ENCODE assay signal across 7 mouse cellular contexts in genomic region chr4:63402558-63402957, GRCm38 (mm10). TPM values are rescaled to one million over a fixed set of nuclear protein-coding genes. Genes with fewer than 3 reads are reported as not detected.
A peak's percentile ranks its signal among the peaks of the same experiment; 100 is the strongest.
DNase-seq lines count a peak whose midpoint lies in the region; ATAC-seq and TF ChIP-seq lines count a peak whose summit lies in the region.

No protein-coding gene starts in this region.

- no peak for ATAC-seq in hindbrain, embryonic 11.5 days (ENCODE audit: low FRiP score)
- no peak for ATAC-seq in liver, embryonic 14.5 days (ENCODE audit: insufficient read depth)
- peak; percentile 18 for ATAC-seq in stomach, postnatal 0 days (ENCODE audit: low FRiP score, low TSS enrichment)

- WGBS in hindbrain, embryonic 11.5 days: 68% methylated on average over 6 of the region's 6 CpGs
- 46% methylated on average over 6 of the region's 6 CpGs for WGBS in liver, embryonic 14.5 days (ENCODE audit: insufficient replicate concordance)
- WGBS in stomach, postnatal 0 days: 26% methylated on average over 6 of the region's 6 CpGs

- peak overlapping the region; percentile 26 for H3K4me2 ChIP-seq in hindbrain, embryonic 11.5 days (replicated peaks; ENCODE audit: low read depth, low read length)
- peak overlapping the region; percentile 45 for H3K4me2 ChIP-seq in liver, embryonic 14.5 days (ENCODE audit: low read depth)
- H3K4me2 ChIP-seq in stomach, postnatal 0 days (replicated peaks; ENCODE audit: low read depth): peak overlapping the region; percentile 54

- TF ChIP-seq POLR2A in testis, adult 2 months (IDR thresholded peaks at IDR 0.05; ENCODE audit: control insufficient read depth, low read depth, low read length): no peak

- TF ChIP-seq EP300 in liver, embryonic 14.5 days (IDR thresholded peaks at IDR 0.05; ENCODE audit: low read depth): no peak
- TF ChIP-seq EP300 in stomach, postnatal 0 days (optimal IDR thresholded peaks at IDR 0.05): no peak

- H3K27me3 ChIP-seq in testis, adult 2 months (ENCODE audit: control insufficient read depth, insufficient read depth, low read length): no peaks in the 10 kb centered on the region
- no peaks in the 10 kb centered on the region for H3K27me3 ChIP-seq in hindbrain, embryonic 11.5 days (ENCODE audit: control insufficient read depth, insufficient read depth, low read length)
- no peaks in the 10 kb centered on the region for H3K27me3 ChIP-seq in liver, embryonic 14.5 days (ENCODE audit: control insufficient read depth, insufficient read depth, low read length)
- H3K27me3 ChIP-seq in stomach, postnatal 0 days (ENCODE audit: control insufficient read depth, insufficient read depth, low read length): no peaks in the 10 kb centered on the region

- H3K4me1 ChIP-seq in testis, adult 2 months (ENCODE audit: control insufficient read depth, insufficient read depth, low read length): no peaks in the 10 kb centered on the region; the same call in 1 of the 2 replicates
- H3K4me1 ChIP-seq in hindbrain, embryonic 11.5 days (replicated peaks; ENCODE audit: control insufficient read depth, insufficient read depth, low read length): peaks cover 20% of the 10 kb centered on the region
- H3K4me1 ChIP-seq in liver, embryonic 14.5 days (replicated peaks; ENCODE audit: control insufficient read depth in 2 of 2, insufficient read depth in 2 of 2, low read length in 1 of 2): peaks cover 22 to 54% of the 10 kb centered on the region in 2 experiments; a peak in 3 of 4 replicates
- peaks cover 15% of the 10 kb centered on the region for H3K4me1 ChIP-seq in stomach, postnatal 0 days (replicated peaks; ENCODE audit: control insufficient read depth, insufficient read depth)

- no peak for DNase-seq in testis, postnatal 14 days (ENCODE audit: low spot score)
- no peak for DNase-seq in hindbrain, embryonic 11.5 days (ENCODE audit: low spot score)
- DNase-seq in liver, embryonic 14.5 days (ENCODE audit: low read depth in 3 of 3, low spot score in 3 of 3): no peak
- no peak for DNase-seq in stomach, postnatal 0 days (ENCODE audit: low spot score)
- DNase-seq in frontal cortex, postnatal 36 days (ENCODE audit: low spot score in 2 of 2): no peak
- no peak for DNase-seq in left cerebral cortex, adult 8-10 months (ENCODE audit: low spot score in 2 of 2)

- no peaks in the 10 kb centered on the region for H3K9me3 ChIP-seq in hindbrain, embryonic 11.5 days (ENCODE audit: control insufficient read depth, low read length)
- no peaks in the 10 kb centered on the region for H3K9me3 ChIP-seq in liver, embryonic 14.5 days (ENCODE audit: control insufficient read depth, low read length)
- no peaks in the 10 kb centered on the region for H3K9me3 ChIP-seq in stomach, postnatal 0 days (ENCODE audit: control insufficient read depth, low read length)

- peak overlapping the region; percentile 61 for H3K27ac ChIP-seq in testis, adult 2 months (ENCODE audit: control insufficient read depth, insufficient read depth, low read depth, low read length)
- H3K27ac ChIP-seq in hindbrain, embryonic 11.5 days (ENCODE audit: low read depth, low read length): peak overlapping the region; percentile 71
- H3K27ac ChIP-seq in liver, embryonic 14.5 days: no peak overlapping the region
- H3K27ac ChIP-seq in stomach, postnatal 0 days (replicated peaks): peak overlapping the region; percentile 90

- H3K9ac ChIP-seq in hindbrain, embryonic 11.5 days (ENCODE audit: low read depth, low read length): peak overlapping the region; percentile 53
- H3K9ac ChIP-seq in liver, embryonic 14.5 days (replicated peaks): peak overlapping the region; percentile 31
- peak overlapping the region; percentile 59 for H3K9ac ChIP-seq in stomach, postnatal 0 days (ENCODE audit: low read length)

- peak overlapping the region; percentile 42 for H3K4me3 ChIP-seq in testis, adult 2 months (ENCODE audit: control insufficient read depth, low read depth, low read length)
- no peak overlapping the region for H3K4me3 ChIP-seq in hindbrain, embryonic 11.5 days (ENCODE audit: low read depth, low read length)
- H3K4me3 ChIP-seq in liver, embryonic 14.5 days (ENCODE audit: insufficient read depth in 1 of 2, low read depth in 2 of 2, low read length in 2 of 2): peak overlapping the region; percentile 33 to 43
- peak overlapping the region; percentile 36 for H3K4me3 ChIP-seq in stomach, postnatal 0 days (ENCODE audit: low read depth, low read length)

- no peak for TF ChIP-seq CTCF in testis, adult 2 months (IDR thresholded peaks at IDR 0.05; ENCODE audit: control insufficient read depth, insufficient read depth, insufficient replicate concordance, low read depth, low read length)
- TF ChIP-seq CTCF in liver, embryonic 14.5 days (IDR thresholded peaks at IDR 0.05; ENCODE audit: low read depth): no peak
- TF ChIP-seq CTCF in stomach, postnatal 0 days (IDR thresholded peaks at IDR 0.05; ENCODE audit: low read depth): no peak

- H3K36me3 ChIP-seq in testis, adult 2 months (ENCODE audit: control insufficient read depth, insufficient read depth, low read length): no peaks in the 10 kb centered on the region
- H3K36me3 ChIP-seq in hindbrain, embryonic 11.5 days (ENCODE audit: control insufficient read depth, insufficient read depth, low read length): no peaks in the 10 kb centered on the region
- no peaks in the 10 kb centered on the region for H3K36me3 ChIP-seq in liver, embryonic 14.5 days (replicated peaks; ENCODE audit: control insufficient read depth, insufficient read depth, low read depth)
- no peaks in the 10 kb centered on the region for H3K36me3 ChIP-seq in stomach, postnatal 0 days (ENCODE audit: control insufficient read depth, insufficient read depth, low read length)

RNA-seq across cellular contexts. Expression of gene Akna, which starts 0.6 kb away (rescaled TPM):
- polyA plus RNA-seq in testis, adult 2 months (2012; rRNA removed): 56.8 and 61.0 TPM in 2 replicates
- 5.7 and 6.1 TPM in 2 replicates for polyA plus RNA-seq in hindbrain, embryonic 11.5 days (2014; fragmentation: Nextera tagmentation; extraction: Ambion mirVana)
- polyA plus RNA-seq in liver, embryonic 14.5 days (2012; rRNA removed): 2.2 TPM in 2 replicates
- polyA plus RNA-seq in liver, embryonic 14.5 days (2014; fragmentation: Nextera tagmentation; extraction: Ambion mirVana): 2.4 and 2.8 TPM in 2 replicates
- polyA plus RNA-seq in stomach, postnatal 0 days (2015; fragmentation: Nextera tagmentation; extraction: Ambion mirVana): 2.0 and 2.2 TPM in 2 replicates
- total RNA-seq in left cerebral cortex, adult 8-10 months (2022): 1 to 10 TPM; 3.6 to 5.3 (median 4.5) TPM

RNA-seq across cellular contexts. Expression of gene Orm2, which starts 40.3 kb away (rescaled TPM):
- polyA plus RNA-seq in testis, adult 2 months (2012; rRNA removed): not detected in 2 replicates
- polyA plus RNA-seq in hindbrain, embryonic 11.5 days (2014; fragmentation: Nextera tagmentation; extraction: Ambion mirVana): not detected in 2 replicates
- polyA plus RNA-seq in liver, embryonic 14.5 days (2012; rRNA removed): not detected in 2 replicates
- not detected in 2 replicates for polyA plus RNA-seq in liver, embryonic 14.5 days (2014; fragmentation: Nextera tagmentation; extraction: Ambion mirVana)
- not detected in 2 replicates for polyA plus RNA-seq in stomach, postnatal 0 days (2015; fragmentation: Nextera tagmentation; extraction: Ambion mirVana)
- not detected for total RNA-seq in left cerebral cortex, adult 8-10 months (2022)

RNA-seq across cellular contexts. Expression of gene Orm3, which starts 46.6 kb away (rescaled TPM):
- not detected in 2 replicates for polyA plus RNA-seq in testis, adult 2 months (2012; rRNA removed)
- not detected in 2 replicates for polyA plus RNA-seq in hindbrain, embryonic 11.5 days (2014; fragmentation: Nextera tagmentation; extraction: Ambion mirVana)
- not detected in 2 replicates for polyA plus RNA-seq in liver, embryonic 14.5 days (2012; rRNA removed)
- polyA plus RNA-seq in liver, embryonic 14.5 days (2014; fragmentation: Nextera tagmentation; extraction: Ambion mirVana): not detected in 2 replicates
- not detected in 2 replicates for polyA plus RNA-seq in stomach, postnatal 0 days (2015; fragmentation: Nextera tagmentation; extraction: Ambion mirVana)
- total RNA-seq in left cerebral cortex, adult 8-10 months (2022): not detected

RNA-seq across cellular contexts. Expression of gene Orm1, which starts 58.2 kb away (rescaled TPM):
- polyA plus RNA-seq in testis, adult 2 months (2012; rRNA removed): 0.59 TPM in 1 of 2 replicates, not detected in the other
- polyA plus RNA-seq in hindbrain, embryonic 11.5 days (2014; fragmentation: Nextera tagmentation; extraction: Ambion mirVana): not detected in 2 replicates
- polyA plus RNA-seq in liver, embryonic 14.5 days (2012; rRNA removed): not detected in 2 replicates
- not detected in 2 replicates for polyA plus RNA-seq in liver, embryonic 14.5 days (2014; fragmentation: Nextera tagmentation; extraction: Ambion mirVana)
- 16.3 and 17.4 TPM in 2 replicates for polyA plus RNA-seq in stomach, postnatal 0 days (2015; fragmentation: Nextera tagmentation; extraction: Ambion mirVana)
- not detected for total RNA-seq in left cerebral cortex, adult 8-10 months (2022)
